In genomic region chr17:34075271-34075670, GRCm38 (mm10) we compare ENCODE assay signal across 8 mouse cellular contexts. TPM values are rescaled to one million over a fixed set of nuclear protein-coding genes. Genes with fewer than 3 reads are reported as not detected.
DNase-seq lines count a peak whose midpoint lies in the region; ATAC-seq lines count a peak whose summit lies in the region.

No protein-coding gene starts in this region.

- H3K27ac ChIP-seq in heart, embryonic 11.5 days (ENCODE audit: low read depth, low read length), result no peak overlapping the region

- no peak overlapping the region for H3K4me3 ChIP-seq in heart, embryonic 11.5 days (ENCODE audit: low read depth, low read length)

- H3K4me2 ChIP-seq in heart, embryonic 11.5 days, result no peak overlapping the region

- H3K9me3 ChIP-seq in heart, embryonic 11.5 days (replicated peaks; ENCODE audit: control insufficient read depth, low read length), result no peaks in the 10 kb centered on the region

- DNase-seq in heart, postnatal 10 days, result peak; percentile 64 to 84
- peak; percentile 77 for DNase-seq in ES-CJ7 (ENCODE audit: low read depth, low spot score)
- DNase-seq in c-Kit-negative CD71-positive TER-119-positive erythroid progenitor cells, embryonic 14.5 days (ENCODE audit: low read depth, low spot score), result peak; percentile 50
- peak; percentile 56 to 63 for DNase-seq in frontal cortex, postnatal 25 days (ENCODE audit: low spot score in 2 of 2)
- DNase-seq in layer of hippocampus, postnatal 25 days (ENCODE audit: extremely low spot score in 1 of 2, low spot score in 1 of 2), result peak; percentile 48 to 90
- peak; percentile 70 to 81 for DNase-seq in natural killer cell, adult 2 months (ENCODE audit: low spot score in 2 of 2)
- peak; percentile 48 to 83 for DNase-seq in thymus, postnatal 10 days (ENCODE audit: low spot score in 2 of 2)

- no peak overlapping the region for H3K9ac ChIP-seq in heart, embryonic 11.5 days (ENCODE audit: low read depth, low read length)

- no peaks in the 10 kb centered on the region for H3K4me1 ChIP-seq in heart, embryonic 11.5 days (ENCODE audit: control insufficient read depth, insufficient read depth, low read length)

- intact Hi-C loops in heart, postnatal 10 days (cut with DNase I), result loop anchor here (5.0 kb wide), 1 partner anchor 162 kb away; the partner anchor contains the start of gene H2-Ob

- 36% methylated on average over 7 of the region's 7 CpGs for WGBS in heart, embryonic 11.5 days (ENCODE audit: insufficient replicate concordance)

- no peaks in the 10 kb centered on the region for H3K36me3 ChIP-seq in heart, embryonic 11.5 days (ENCODE audit: control insufficient read depth, insufficient read depth, low read length)

- ATAC-seq in heart, embryonic 11.5 days (replicated peaks; ENCODE audit: insufficient number of reproducible peaks, low FRiP score, low TSS enrichment), result no peak

- H3K27me3 ChIP-seq in heart, embryonic 11.5 days (ENCODE audit: control insufficient read depth, insufficient read depth, low read length), result peaks cover 20% of the 10 kb centered on the region

RNA-seq across cellular contexts. Expression of gene H2-Oa, which starts 16.9 kb away (rescaled TPM):
- under 1 TPM in 1 of 2 experiments, not detected in 1; 0.31 TPM for total RNA-seq in heart, postnatal 10 days (2021)
- polyA plus RNA-seq in heart, embryonic 11.5 days (2014; fragmentation: Nextera tagmentation; extraction: Ambion mirVana), result 0.34 and 1.2 TPM in 2 replicates
- total RNA-seq in layer of hippocampus, postnatal 25 days (2021), result under 1 TPM; 0.42 to 0.45 TPM

RNA-seq across cellular contexts. Expression of gene Col11a2, which starts 36.0 kb away (rescaled TPM):
- total RNA-seq in heart, postnatal 10 days (2021), result 1 to 10 TPM; 1.5 to 1.8 TPM
- 0.31 and 0.70 TPM in 2 replicates for polyA plus RNA-seq in heart, embryonic 11.5 days (2014; fragmentation: Nextera tagmentation; extraction: Ambion mirVana)
- total RNA-seq in layer of hippocampus, postnatal 25 days (2021), result 10 to 100 TPM; 23.5 to 25.3 TPM

RNA-seq across cellular contexts. Expression of gene Rxrb, which starts 43.7 kb away (rescaled TPM):
- total RNA-seq in heart, postnatal 10 days (2021), result 10 to 100 TPM; 45.4 to 46.7 TPM
- polyA plus RNA-seq in heart, embryonic 11.5 days (2014; fragmentation: Nextera tagmentation; extraction: Ambion mirVana), result 13.8 and 14.6 TPM in 2 replicates
- total RNA-seq in layer of hippocampus, postnatal 25 days (2021), result 10 to 100 TPM; 76.0 to 83.6 TPM

RNA-seq across cellular contexts. Expression of gene Slc39a7, which starts 43.8 kb away (rescaled TPM):
- 10 to 100 TPM; 81.7 to 84.4 TPM for total RNA-seq in heart, postnatal 10 days (2021)
- polyA plus RNA-seq in heart, embryonic 11.5 days (2014; fragmentation: Nextera tagmentation; extraction: Ambion mirVana), result 61.4 and 67.2 TPM in 2 replicates
- total RNA-seq in layer of hippocampus, postnatal 25 days (2021), result 10 to 100 TPM; 94.3 to 95.5 TPM

RNA-seq across cellular contexts. Expression of gene H2-DMa, which starts 44.1 kb away (rescaled TPM):
- total RNA-seq in heart, postnatal 10 days (2021), result 1 to 10 TPM; 4.1 to 4.5 TPM
- 6.2 and 8.1 TPM in 2 replicates for polyA plus RNA-seq in heart, embryonic 11.5 days (2014; fragmentation: Nextera tagmentation; extraction: Ambion mirVana)
- total RNA-seq in layer of hippocampus, postnatal 25 days (2021), result 10 to 100 TPM; 32.3 to 35.1 TPM

Comparison
In these comparisons a context has a peak if more than half of its experiments do, and no peak if none do; other contexts are left out.
1. RNA of gene Col11a2, which starts 36.0 kb away (total RNA-seq): 23.5 to 25.3 TPM in layer of hippocampus, postnatal 25 days; 1.5 to 1.8 TPM in heart, postnatal 10 days; every median in the first group is over 4 times any median in the second.
2. Peak in every context shown above with its lines, with median percentiles within 50 percentile points of each other: DNase-seq.